In the genomic region with DNA sequence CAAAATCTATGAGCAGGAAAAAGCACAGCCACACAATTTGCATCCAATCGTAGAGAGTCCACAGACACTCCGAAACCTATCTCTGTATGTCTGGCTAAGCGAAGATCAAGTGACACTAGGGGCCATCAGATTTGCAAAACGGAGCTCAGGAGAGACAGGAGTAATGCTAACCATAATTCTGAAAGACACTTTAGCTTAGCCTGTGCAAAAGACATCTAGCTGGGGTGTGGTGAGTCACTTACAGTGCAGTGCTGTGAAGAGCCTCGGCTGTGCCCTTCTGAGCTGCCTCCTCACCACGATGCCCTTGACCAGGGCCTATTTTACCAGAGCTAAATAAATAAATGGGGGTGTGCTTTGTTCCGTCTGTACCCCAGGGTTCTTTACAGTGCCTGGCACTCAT, we compare ENCODE assay signal across 23 mouse cellular contexts. TPM values are rescaled to one million over a fixed set of nuclear protein-coding genes. Genes with fewer than 3 reads are reported as not detected.
DNase-seq lines count a peak whose midpoint lies in the region; ATAC-seq and TF ChIP-seq lines count a peak whose summit lies in the region.
"Had no signal": no experiment of that assay in that cellular context is flagged by ENCODE, and none has a peak within 500 bp of the region (broad histone marks: within the 10 kb centered on the region; RNA-seq: fewer than 3 reads in every experiment).

No protein-coding gene starts in this region.

- no peak for TF ChIP-seq RAD21 in CH12.LX (IDR thresholded peaks at IDR 0.05; ENCODE audit: low read depth, low read length)

- H3K9me3 ChIP-seq in forebrain, embryonic 11.5 days (ENCODE audit: control insufficient read depth, low read length), result no peaks in the 10 kb centered on the region
- no peaks in the 10 kb centered on the region for H3K9me3 ChIP-seq in forebrain, embryonic 10.5 days
- H3K9me3 ChIP-seq in heart, embryonic 10.5 days, result no peaks in the 10 kb centered on the region
- H3K9me3 ChIP-seq in heart, embryonic 12.5 days (replicated peaks), result no peaks in the 10 kb centered on the region
- no peaks in the 10 kb centered on the region for H3K9me3 ChIP-seq in CH12.LX (replicated peaks; ENCODE audit: low read length)
- H3K9me3 ChIP-seq: G1E had no signal

- 88% methylated on average over 7 of the region's 7 CpGs for WGBS in forebrain, embryonic 11.5 days
- WGBS in forebrain, embryonic 10.5 days, result 85% methylated on average over 7 of the region's 7 CpGs
- WGBS in heart, embryonic 10.5 days, result 84% methylated on average over 7 of the region's 7 CpGs
- 76% methylated on average over 7 of the region's 7 CpGs for WGBS in heart, embryonic 12.5 days

- TF ChIP-seq POLR2A in CH12.LX (IDR thresholded peaks at IDR 0.05; ENCODE audit: low read depth, low read length), result no peak

- no peak for TF ChIP-seq CTCF in CH12.LX (conservative IDR thresholded peaks at IDR 0.05 in 1 of 2, IDR thresholded peaks at IDR 0.05 in 1 of 2; ENCODE audit: low read depth in 2 of 2, low read length in 2 of 2)

- H3K27ac ChIP-seq in forebrain, embryonic 11.5 days (ENCODE audit: low read depth, low read length), result no peak overlapping the region
- no peak overlapping the region for H3K27ac ChIP-seq in forebrain, embryonic 10.5 days
- H3K27ac ChIP-seq in heart, embryonic 10.5 days, result no peak overlapping the region
- H3K27ac ChIP-seq in heart, embryonic 12.5 days (ENCODE audit: poor library complexity, severe bottlenecking), result no peak overlapping the region
- no peak overlapping the region for H3K27ac ChIP-seq in CH12.LX (ENCODE audit: insufficient read depth, low read depth)

- H3K4me2 ChIP-seq in forebrain, embryonic 11.5 days (ENCODE audit: low read depth, low read length, severe bottlenecking), result no peak overlapping the region
- no peak overlapping the region for H3K4me2 ChIP-seq in heart, embryonic 12.5 days
- no peak overlapping the region for H3K4me2 ChIP-seq in CH12.LX (ENCODE audit: insufficient read depth, low read depth, poor library complexity, severe bottlenecking)

- H3K9ac ChIP-seq in forebrain, embryonic 11.5 days (ENCODE audit: low read length), result no peak overlapping the region
- no peak overlapping the region for H3K9ac ChIP-seq in heart, embryonic 12.5 days
- H3K9ac ChIP-seq in CH12.LX (ENCODE audit: insufficient read depth, low read depth), result no peak overlapping the region

- no peaks in the 10 kb centered on the region for H3K27me3 ChIP-seq in forebrain, embryonic 11.5 days (ENCODE audit: control insufficient read depth, insufficient read depth, low read length)
- no peaks in the 10 kb centered on the region for H3K27me3 ChIP-seq in forebrain, embryonic 10.5 days (ENCODE audit: poor library complexity, severe bottlenecking)
- no peaks in the 10 kb centered on the region for H3K27me3 ChIP-seq in heart, embryonic 10.5 days (ENCODE audit: insufficient read depth, poor library complexity, severe bottlenecking)
- H3K27me3 ChIP-seq in heart, embryonic 12.5 days (replicated peaks), result no peaks in the 10 kb centered on the region
- H3K27me3 ChIP-seq in CH12.LX (replicated peaks), result no peaks in the 10 kb centered on the region
- H3K27me3 ChIP-seq: Patski had no signal

- peak; percentile 51 for DNase-seq in adrenal gland, adult 2 months
- no peak for DNase-seq in adrenal gland, postnatal 14 days
- peak; percentile 33 for DNase-seq in forebrain, embryonic 11.5 days (ENCODE audit: low spot score)
- no peak for DNase-seq in forebrain, embryonic 10.5 days (ENCODE audit: extremely low spot score, low spot score)
- peak; percentile 63 for DNase-seq in heart, embryonic 10.5 days (ENCODE audit: low spot score)
- DNase-seq in CH12.LX (ENCODE audit: extremely low read depth), result peak; percentile 46
- DNase-seq in left cerebral cortex, postnatal 4 days, result no peak
- DNase-seq: adrenal gland, adult 8-10 months; adrenal gland, postnatal 10 days; adrenal gland, postnatal 25 days; adrenal gland, postnatal 36 days; B cell, adult 2 months; cerebellum, adult 11 months; cerebellum, adult 11-12 months; cerebellum, adult 18-20 months; cerebellum, adult 2 months; cerebellum, adult 8-10 months had no signal

- ATAC-seq in forebrain, embryonic 11.5 days (replicated peaks; ENCODE audit: low FRiP score), result no peak
- no peak for ATAC-seq in heart, embryonic 12.5 days (ENCODE audit: insufficient number of reproducible peaks, low FRiP score)
- ATAC-seq: activated CD4-positive, CD25-positive, alpha-beta regulatory T cell, adult 4 months; CD4-positive, CD25-positive, alpha-beta regulatory T cell, adult 4 months; Patski had no signal

- dilution Hi-C loops in CH12.LX (cut with MboI; ENCODE audit: extremely low pct_ligation_motif_present, extremely low pct_unique_long_range_greater_than_20kb, low sequenced_read_pairs), result no loop called here

- intact Hi-C loops in left cerebral cortex, postnatal 4 days (cut with DNase I), result no loop called here

- H3K36me3 ChIP-seq in forebrain, embryonic 11.5 days (ENCODE audit: control insufficient read depth, insufficient read depth, low read length), result no peaks in the 10 kb centered on the region
- H3K36me3 ChIP-seq in forebrain, embryonic 10.5 days (replicated peaks), result no peaks in the 10 kb centered on the region
- no peaks in the 10 kb centered on the region for H3K36me3 ChIP-seq in heart, embryonic 10.5 days
- no peaks in the 10 kb centered on the region for H3K36me3 ChIP-seq in heart, embryonic 12.5 days
- no peaks in the 10 kb centered on the region for H3K36me3 ChIP-seq in CH12.LX (replicated peaks in 1 of 2; ENCODE audit: control insufficient read depth in 1 of 2, insufficient read depth in 1 of 2, low read length in 1 of 2)
- H3K36me3 ChIP-seq: G1E had no signal

- in situ Hi-C loops in CH12.LX (cut with MboI; ENCODE audit: low pct_ligation_motif_present, low pct_unique_long_range_greater_than_20kb, low sequenced_read_pairs), result loop anchor here (5.0 to 25.0 kb wide), 2 partner anchors 92 to 108 kb away; a partner anchor contains a TSS

- no peak overlapping the region for H3K4me3 ChIP-seq in forebrain, embryonic 11.5 days (ENCODE audit: low read depth, low read length)
- H3K4me3 ChIP-seq in forebrain, embryonic 10.5 days, result no peak overlapping the region
- no peak overlapping the region for H3K4me3 ChIP-seq in heart, embryonic 10.5 days
- no peak overlapping the region for H3K4me3 ChIP-seq in heart, embryonic 12.5 days
- no peak overlapping the region for H3K4me3 ChIP-seq in CH12.LX (replicated peaks in 1 of 3; ENCODE audit: low read depth in 2 of 3, low read length in 2 of 3, poor library complexity in 1 of 3)

- H3K4me1 ChIP-seq in forebrain, embryonic 11.5 days (replicated peaks; ENCODE audit: control insufficient read depth, insufficient read depth, low read length), result no peaks in the 10 kb centered on the region
- peaks cover 32% of the 10 kb centered on the region for H3K4me1 ChIP-seq in forebrain, embryonic 10.5 days
- peaks cover 6% of the 10 kb centered on the region; the same call in 1 of the 2 replicates for H3K4me1 ChIP-seq in heart, embryonic 10.5 days
- peaks cover 5% of the 10 kb centered on the region; the same call in 1 of the 2 replicates for H3K4me1 ChIP-seq in heart, embryonic 12.5 days (replicated peaks)
- peaks cover 2 to 20% of the 10 kb centered on the region in 2 experiments for H3K4me1 ChIP-seq in CH12.LX (ENCODE audit: control insufficient read depth in 1 of 2, insufficient read depth in 2 of 2)

- no peaks in the 10 kb centered on the region for H3K79me2 ChIP-seq in CH12.LX (replicated peaks; ENCODE audit: control insufficient read depth, extremely low read depth, insufficient read depth, poor library complexity, severe bottlenecking)

- TF ChIP-seq EP300 in CH12.LX (IDR thresholded peaks at IDR 0.05; ENCODE audit: low read length), result no peak

TF ChIP-seq in CH12.LX, 34 proteins besides CTCF, POLR2A, EP300 and RAD21:
- TF ChIP-seq NELFE (IDR thresholded peaks at IDR 0.05; ENCODE audit: low read depth, low read length), result no peak
- TF ChIP-seq UBTF (IDR thresholded peaks at IDR 0.05; ENCODE audit: low read depth, low read length), result no peak
- no peak for TF ChIP-seq JUND (conservative IDR thresholded peaks at IDR 0.05; ENCODE audit: low read depth, low read length)
- TF ChIP-seq MYC (IDR thresholded peaks at IDR 0.05; ENCODE audit: low read depth, low read length), result no peak
- TF ChIP-seq MAFK (IDR thresholded peaks at IDR 0.05; ENCODE audit: insufficient replicate concordance, low read length), result no peak
- TF ChIP-seq GABPA (IDR thresholded peaks at IDR 0.05; ENCODE audit: insufficient replicate concordance, low read depth, low read length), result no peak
- no peak for TF ChIP-seq RCOR1 (conservative IDR thresholded peaks at IDR 0.05; ENCODE audit: low read depth, low read length)

RNA-seq across cellular contexts. Expression of a gene that starts 26.3 kb away (rescaled TPM):
- total RNA-seq in adrenal gland, adult 2 months (2021), result 1 to 10 TPM; 1.8 to 2.4 TPM
- 2.1 and 2.7 TPM in 2 replicates for polyA plus RNA-seq in adrenal gland, adult 2 months (2012; rRNA removed)
- 2.9 and 3.0 TPM in 2 replicates for total RNA-seq in adrenal gland, postnatal 14 days (2021)
- 4.9 and 5.8 TPM in 2 replicates for polyA plus RNA-seq in forebrain, embryonic 11.5 days (2014; fragmentation: Nextera tagmentation; extraction: Ambion mirVana)
- 3.3 and 3.5 TPM in 2 replicates for polyA plus RNA-seq in forebrain, embryonic 10.5 days (2016; fragmentation: Nextera tagmentation; extraction: Ambion mirVana)
- polyA plus RNA-seq in heart, embryonic 10.5 days (2016; fragmentation: Nextera tagmentation; extraction: Ambion mirVana), result 0.43 and 0.57 TPM in 2 replicates
- 0.47 and 0.85 TPM in 2 replicates for polyA plus RNA-seq in heart, embryonic 12.5 days (2016; fragmentation: Nextera tagmentation; extraction: Ambion mirVana)
- total RNA-seq in CH12.LX (2012; rRNA removed), result 0.04 TPM in 2 replicates
- total RNA-seq in CH12.LX (2014; rRNA removed), result 0.09 and 0.14 TPM in 2 replicates
- 0.16 and 0.22 TPM in 2 replicates for polyA plus RNA-seq in CH12.LX (2012; ENCODE audit: insufficient read length, low read depth)
- total RNA-seq in left cerebral cortex, postnatal 4 days (2021), result 10 to 100 TPM; 11.6 to 12.3 TPM
- total RNA-seq: MEL had no signal

RNA-seq across cellular contexts. Expression of a gene that starts 39.2 kb away (rescaled TPM):
- 100 to 1,000 TPM; 155 to 624 TPM for total RNA-seq in adrenal gland, adult 2 months (2021)
- polyA plus RNA-seq in adrenal gland, adult 2 months (2012; rRNA removed), result 24.6 and 46.2 TPM in 2 replicates
- 221 and 312 TPM in 2 replicates for total RNA-seq in adrenal gland, postnatal 14 days (2021)
- polyA plus RNA-seq in forebrain, embryonic 11.5 days (2014; fragmentation: Nextera tagmentation; extraction: Ambion mirVana), result 389 and 403 TPM in 2 replicates
- polyA plus RNA-seq in forebrain, embryonic 10.5 days (2016; fragmentation: Nextera tagmentation; extraction: Ambion mirVana), result 340 and 341 TPM in 2 replicates
- 141 and 143 TPM in 2 replicates for polyA plus RNA-seq in heart, embryonic 10.5 days (2016; fragmentation: Nextera tagmentation; extraction: Ambion mirVana)
- 108 and 111 TPM in 2 replicates for polyA plus RNA-seq in heart, embryonic 12.5 days (2016; fragmentation: Nextera tagmentation; extraction: Ambion mirVana)
- 57.6 and 61.2 TPM in 2 replicates for total RNA-seq in CH12.LX (2012; rRNA removed)
- 175 and 225 TPM in 2 replicates for total RNA-seq in CH12.LX (2014; rRNA removed)
- polyA plus RNA-seq in CH12.LX (2012; ENCODE audit: insufficient read length, low read depth), result 105 and 119 TPM in 2 replicates
- total RNA-seq in left cerebral cortex, postnatal 4 days (2021), result 100 to 1,000 TPM; 814 to 887 TPM

Comparison
In these comparisons a context has a peak if more than half of its experiments do, and no peak if none do; other contexts are left out.
1. DNase-seq: peak in adrenal gland, adult 2 months (single experiment), forebrain, embryonic 11.5 days (single experiment), heart, embryonic 10.5 days (single experiment) and CH12.LX (single experiment); none in adrenal gland, postnatal 14 days (single experiment), forebrain, embryonic 10.5 days (single experiment) and left cerebral cortex, postnatal 4 days (single experiment).